ENCODE assay signal across 17 mouse cellular contexts in genomic region chr5:45737911-45738310, GRCm38 (mm10).
"Had no signal": no experiment of that assay in that cellular context is flagged by ENCODE, and none has a peak within 500 bp of the region (broad histone marks: within the 10 kb centered on the region; RNA-seq: fewer than 3 reads in every experiment).

No protein-coding gene starts in this region.

- H3K4me3 ChIP-seq: liver, embryonic 15.5 days; lung, embryonic 15.5 days; megakaryocyte, embryonic 14.5 days; midbrain, embryonic 12.5 days; midbrain, embryonic 15.5 days; neural tube, embryonic 12.5 days; stomach, embryonic 15.5 days had no signal

- H3K4me2 ChIP-seq: liver, embryonic 15.5 days; lung, embryonic 15.5 days; midbrain, embryonic 12.5 days; midbrain, embryonic 15.5 days; neural tube, embryonic 12.5 days; stomach, embryonic 15.5 days had no signal

- H3K27me3 ChIP-seq: liver, embryonic 15.5 days; lung, embryonic 15.5 days; megakaryocyte, embryonic 14.5 days; midbrain, embryonic 12.5 days; midbrain, embryonic 15.5 days; neural tube, embryonic 12.5 days; stomach, embryonic 15.5 days had no signal

- H3K36me3 ChIP-seq: midbrain, embryonic 15.5 days had no signal

- ATAC-seq: liver, postnatal 0 days; lung, postnatal 0 days; midbrain, embryonic 15.5 days had no signal

- H3K27ac ChIP-seq: liver, embryonic 15.5 days; lung, embryonic 15.5 days; macrophage; midbrain, embryonic 12.5 days; midbrain, embryonic 15.5 days; neural tube, embryonic 12.5 days; stomach, embryonic 15.5 days; stomach, postnatal 0 days had no signal

- H3K9me3 ChIP-seq: liver, embryonic 15.5 days; lung, embryonic 15.5 days; megakaryocyte, embryonic 14.5 days; midbrain, embryonic 12.5 days; midbrain, embryonic 15.5 days; neural tube, embryonic 12.5 days; stomach, embryonic 15.5 days had no signal

- H3K4me1 ChIP-seq: liver, embryonic 15.5 days; lung, embryonic 15.5 days; megakaryocyte, embryonic 14.5 days; midbrain, embryonic 12.5 days; midbrain, embryonic 15.5 days; neural tube, embryonic 12.5 days; stomach, embryonic 15.5 days had no signal

- DNase-seq: liver, postnatal 0 days; lung, adult 2 months; lung, postnatal 14 days; lung, postnatal 36 days; right cerebral cortex, postnatal 14 days; thymus, postnatal 14 days; thymus, postnatal 36 days had no signal

- H3K9ac ChIP-seq: liver, embryonic 15.5 days; liver, postnatal 0 days; lung, embryonic 15.5 days; midbrain, embryonic 12.5 days; midbrain, embryonic 15.5 days; neural tube, embryonic 12.5 days; stomach, embryonic 15.5 days had no signal
